Mouse (Mus musculus) testis, adult 2 months (tissue): ENCODE measurements around the gene Tspan33.

Source experiments
- CTCF ChIP-seq: fragments of 200-500 bp; IDR thresholded peaks from 2 replicates; pipeline ENCODE4 v1.5.1; 2012; ENCODE audit warnings: low read depth, mild to moderate bottlenecking, inconsistent platforms, low read length, moderate library complexity; ENCODE audit not compliant: control insufficient read depth, insufficient read depth, insufficient replicate concordance
- POLR2A ChIP-seq: fragments of 200-500 bp; IDR thresholded peaks from 2 replicates; pipeline ENCODE4 v1.6.1; 2012; ENCODE audit warnings: low read depth, mild to moderate bottlenecking, inconsistent platforms, low read length, moderate library complexity; ENCODE audit not compliant: control insufficient read depth

DNA sequence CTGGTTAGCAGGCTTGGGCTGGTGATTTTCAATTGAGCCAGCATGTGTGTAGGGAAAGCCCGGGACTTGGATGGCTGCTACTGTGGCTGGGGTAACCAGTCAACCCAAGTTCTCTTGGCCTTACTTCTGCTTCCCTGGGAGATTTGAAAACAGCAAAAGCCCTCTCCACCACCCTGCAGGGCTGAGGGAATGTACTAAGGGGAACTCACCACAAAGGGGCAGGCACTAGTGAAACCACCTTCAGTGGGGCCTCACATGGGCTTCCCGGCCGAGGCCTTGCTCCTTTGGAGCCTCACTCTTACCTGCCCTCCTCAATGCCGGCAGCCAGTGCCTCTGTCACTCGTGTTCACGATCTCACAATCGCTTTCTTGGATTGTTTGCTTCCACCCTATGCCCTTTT lies 2.0 kb downstream of the Tspan33 start:
- TF ChIP-seq POLR2A (no peak), CTCF (no peak)
